Mouse (Mus musculus): ENCODE data around the gene Gramd1c.

Gramd1c gene

GRCm38 (mm10) chr16:43958038-43958437 lies 105.1 kb downstream of the Gramd1c start:
- DNase-seq (ENCODE audit: low spot score) = no peak

GRCm38 (mm10) chr16:43954913-43955312 lies 108.2 kb downstream of the Gramd1c start:
- DNase-seq (ENCODE audit: low spot score) = no peak

- no peak for DNase-seq (ENCODE audit: low spot score)
These were observed 111.6 kb downstream of the Gramd1c start for GRCm38 (mm10) chr16:43951591-43951990.

GRCm38 (mm10) chr16:43945869-43946268 lies 117.3 kb downstream of the Gramd1c start:
- no peak for DNase-seq (ENCODE audit: low spot score)

GRCm38 (mm10) chr16:43945351-43945750 lies 117.8 kb downstream of the Gramd1c start:
- no peak for DNase-seq (ENCODE audit: low spot score)

- DNase-seq (ENCODE audit: low spot score) = no peak
These were observed 122.3 kb downstream of the Gramd1c start for GRCm38 (mm10) chr16:43940846-43941245.

- DNase-seq (ENCODE audit: low spot score) = no peak
These were observed 127.3 kb downstream of the Gramd1c start for GRCm38 (mm10) chr16:43935892-43936291.

GRCm38 (mm10) chr16:43935367-43935766 lies 127.8 kb downstream of the Gramd1c start:
- no peak for DNase-seq (ENCODE audit: low spot score)

- DNase-seq (ENCODE audit: low spot score) = no peak
These were observed 128.3 kb downstream of the Gramd1c start for GRCm38 (mm10) chr16:43934856-43935255.

GRCm38 (mm10) chr16:43933041-43933440 lies 130.1 kb downstream of the Gramd1c start:
- DNase-seq (ENCODE audit: low spot score) = no peak

- no peak for DNase-seq (ENCODE audit: low spot score)
These were observed 130.8 kb downstream of the Gramd1c start for GRCm38 (mm10) chr16:43932319-43932718.

- DNase-seq (ENCODE audit: low spot score) = no peak
These were observed 131.6 kb downstream of the Gramd1c start for GRCm38 (mm10) chr16:43931502-43931901.

GRCm38 (mm10) chr16:43930577-43930976 lies 132.6 kb downstream of the Gramd1c start:
- DNase-seq (ENCODE audit: low spot score) = no peak

Data from urinary bladder, postnatal 10 days (tissue).